Mouse (Mus musculus): Measurements from ENCODE around the gene Lrp2. TPM values are rescaled to one million over a fixed set of nuclear protein-coding genes. Genes with fewer than 3 reads are reported as not detected.

The Lrp2 gene
- 2.1 and 2.3 TPM in 2 replicates for polyA plus RNA-seq (2015; fragmentation: Nextera tagmentation; extraction: Ambion mirVana)

DNA sequence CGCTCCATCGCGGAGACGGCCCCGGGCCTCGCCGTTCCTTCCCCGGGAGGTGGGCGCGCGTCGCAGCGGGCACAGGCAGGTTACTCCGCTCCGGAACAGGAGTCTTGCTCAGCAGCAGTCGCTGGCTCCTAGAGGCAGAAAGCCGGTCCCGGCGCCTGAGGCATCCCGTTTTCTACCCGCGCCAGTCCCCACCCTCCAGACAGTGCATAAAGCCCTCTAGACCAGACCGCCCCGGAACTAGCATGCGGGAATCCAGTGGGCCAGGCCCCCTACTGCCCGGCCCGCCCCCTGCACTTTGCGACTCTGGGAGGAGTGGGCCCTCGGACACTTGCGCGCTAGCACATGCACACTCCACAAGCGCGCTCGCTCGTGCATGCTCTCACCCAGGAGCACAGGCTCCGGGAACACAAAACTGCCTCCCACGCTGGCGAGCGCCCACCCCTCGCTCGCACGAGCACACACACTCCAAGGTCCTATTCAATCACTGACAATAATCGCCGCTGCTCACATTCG is at the start of gene Lrp2:
Gene Lrp2 (minus strand): TSS at position 180 of the 513 bp plus-strand sequence.
- peak within 1 kb of the TSS; percentile 100 for H3K4me2 ChIP-seq (replicated peaks)
- H3K27me3 ChIP-seq (replicated peaks) = peaks cover 41% of the 10 kb centered on the region
- H3K4me3 ChIP-seq (replicated peaks) = peak within 1 kb of the TSS; percentile 62
- peak within 1 kb of the TSS; percentile 40 for H3K9ac ChIP-seq
- H3K36me3 ChIP-seq = no peaks in the 10 kb centered on the region
- no peaks in the 10 kb centered on the region for H3K9me3 ChIP-seq
- under 1% methylated on average over 45 of the region's 45 CpGs for WGBS
- H3K27ac ChIP-seq = no peak within 1 kb of the TSS
- H3K4me1 ChIP-seq (replicated peaks) = peaks cover 18% of the 10 kb centered on the region
- peak; percentile 81 for ATAC-seq

DNA sequence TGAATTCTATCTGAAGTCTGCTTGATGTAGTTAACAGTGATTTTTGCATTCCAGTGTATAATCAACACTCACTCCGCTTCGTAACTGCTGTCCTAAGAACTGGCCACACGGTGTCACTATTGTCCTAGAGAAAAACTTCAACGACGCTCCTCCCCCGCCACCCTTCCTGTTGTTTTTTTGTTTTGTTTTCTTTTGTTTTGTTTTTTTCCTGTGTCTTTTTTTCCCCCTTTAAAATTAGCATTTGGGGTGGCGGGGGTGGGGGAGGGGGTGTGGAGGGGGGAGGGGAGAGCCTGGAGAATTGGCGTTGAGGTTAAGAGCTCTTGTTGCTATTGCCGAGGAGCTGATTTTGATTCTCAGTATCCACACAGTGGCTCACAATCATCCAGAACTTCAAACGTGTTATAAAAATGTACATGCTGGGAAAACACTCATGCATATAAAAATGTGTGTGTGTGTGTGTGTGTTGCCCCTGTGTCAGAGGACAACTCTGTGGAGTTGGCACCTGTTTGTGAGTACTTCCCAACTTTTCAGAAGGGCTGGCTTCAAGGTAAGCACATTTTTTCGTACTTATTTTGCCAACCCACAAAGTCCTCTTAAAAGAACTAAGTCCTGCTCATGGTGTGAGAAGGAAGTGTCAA is 49.3 kb upstream of the Lrp2 start:
- Histone ChIP-seq H3K4me3 (replicated peaks) (peak overlapping the region; percentile 31), H3K9ac (no peak overlapping the region)

DNA sequence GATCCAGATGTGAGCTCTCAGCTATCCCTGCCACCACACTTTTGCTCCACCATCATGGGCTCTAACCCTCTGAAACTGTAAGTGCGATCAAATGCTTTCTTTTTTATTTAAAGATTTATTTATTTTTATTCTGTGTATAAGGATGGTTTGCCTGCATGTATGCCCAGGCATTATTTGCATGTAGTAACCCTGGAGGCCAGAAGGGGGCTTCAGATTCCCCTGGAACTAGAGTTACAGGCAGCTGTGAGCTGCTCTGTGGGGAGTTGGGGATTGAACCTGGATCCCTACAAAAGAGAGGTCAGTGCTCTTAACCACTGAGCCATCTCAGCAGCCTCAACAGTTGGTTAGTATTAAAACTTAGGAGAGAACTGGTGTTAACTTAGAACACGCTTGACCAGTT is 45.6 kb upstream of the Lrp2 start:
- Histone ChIP-seq H3K4me1 (replicated peaks) (no peaks in the 10 kb centered on the region), H3K4me2 (replicated peaks) (no peak overlapping the region), H3K9ac (no peak overlapping the region), H3K27ac (no peak overlapping the region), H3K36me3 (no peaks in the 10 kb centered on the region), H3K4me3 (replicated peaks) (no peak overlapping the region), H3K9me3 (no peaks in the 10 kb centered on the region), H3K27me3 (replicated peaks) (no peaks in the 10 kb centered on the region)
- WGBS = 95% methylated on average over 2 of the region's 2 CpGs
- ATAC-seq = no peak

More for the DNA sequence above, 49.3 kb upstream of the Lrp2 start:
- WGBS = 10% methylated on average over 11 of the region's 11 CpGs
- Histone ChIP-seq H3K4me1 (replicated peaks) (no peaks in the 10 kb centered on the region), H3K36me3 (no peaks in the 10 kb centered on the region), H3K27ac (no peak overlapping the region), H3K9me3 (no peaks in the 10 kb centered on the region), H3K27me3 (replicated peaks) (no peaks in the 10 kb centered on the region), H3K4me2 (replicated peaks) (peak overlapping the region; percentile 46)
- peak; percentile 31 for ATAC-seq

GRCm38 (mm10) chr2:69630792-69631191 is 44.9 kb upstream of the Lrp2 start:
- Histone ChIP-seq H3K9me3 (no peaks in the 10 kb centered on the region), H3K4me1 (replicated peaks) (no peaks in the 10 kb centered on the region), H3K36me3 (no peaks in the 10 kb centered on the region), H3K27ac (no peak overlapping the region), H3K9ac (no peak overlapping the region), H3K27me3 (replicated peaks) (no peaks in the 10 kb centered on the region), H3K4me2 (replicated peaks) (no peak overlapping the region), H3K4me3 (replicated peaks) (no peak overlapping the region)
- 63% methylated on average over 5 of the region's 5 CpGs for WGBS
- peak; percentile 77 for ATAC-seq

GRCm38 (mm10) chr2:69629914-69630313 is 44.0 kb upstream of the Lrp2 start:
- Histone ChIP-seq H3K4me1 (replicated peaks) (no peaks in the 10 kb centered on the region), H3K4me3 (replicated peaks) (no peak overlapping the region), H3K4me2 (replicated peaks) (no peak overlapping the region), H3K27ac (no peak overlapping the region), H3K9ac (no peak overlapping the region), H3K36me3 (no peaks in the 10 kb centered on the region), H3K27me3 (replicated peaks) (no peaks in the 10 kb centered on the region), H3K9me3 (no peaks in the 10 kb centered on the region)
- no peak for ATAC-seq
- 84% methylated on average over 6 of the region's 6 CpGs for WGBS

GRCm38 (mm10) chr2:69629215-69629614 is 43.4 kb upstream of the Lrp2 start:
- Histone ChIP-seq H3K27me3 (replicated peaks) (no peaks in the 10 kb centered on the region), H3K36me3 (no peaks in the 10 kb centered on the region), H3K27ac (no peak overlapping the region), H3K9me3 (no peaks in the 10 kb centered on the region), H3K4me1 (replicated peaks) (no peaks in the 10 kb centered on the region), H3K9ac (no peak overlapping the region), H3K4me2 (replicated peaks) (no peak overlapping the region), H3K4me3 (replicated peaks) (no peak overlapping the region)
- no peak for ATAC-seq
- 66% methylated on average over 17 of the region's 17 CpGs for WGBS

GRCm38 (mm10) chr2:69619286-69619685 is 33.4 kb upstream of the Lrp2 start:
- Histone ChIP-seq H3K27ac (no peak overlapping the region), H3K4me1 (replicated peaks) (no peaks in the 10 kb centered on the region), H3K4me3 (replicated peaks) (no peak overlapping the region), H3K9me3 (no peaks in the 10 kb centered on the region), H3K36me3 (no peaks in the 10 kb centered on the region), H3K4me2 (replicated peaks) (no peak overlapping the region), H3K27me3 (replicated peaks) (no peaks in the 10 kb centered on the region), H3K9ac (no peak overlapping the region)
- ATAC-seq = no peak

GRCm38 (mm10) chr2:69618336-69618735 is 32.5 kb upstream of the Lrp2 start:
- ATAC-seq = no peak
- no peaks in the 10 kb centered on the region for H3K27me3 ChIP-seq (replicated peaks)
- H3K4me2 ChIP-seq (replicated peaks) = no peak overlapping the region
- H3K4me3 ChIP-seq (replicated peaks) = no peak overlapping the region
- no peaks in the 10 kb centered on the region for H3K4me1 ChIP-seq (replicated peaks)
- H3K9me3 ChIP-seq = no peaks in the 10 kb centered on the region
- H3K27ac ChIP-seq = no peak overlapping the region
- H3K36me3 ChIP-seq = no peaks in the 10 kb centered on the region
- H3K9ac ChIP-seq = no peak overlapping the region

DNA sequence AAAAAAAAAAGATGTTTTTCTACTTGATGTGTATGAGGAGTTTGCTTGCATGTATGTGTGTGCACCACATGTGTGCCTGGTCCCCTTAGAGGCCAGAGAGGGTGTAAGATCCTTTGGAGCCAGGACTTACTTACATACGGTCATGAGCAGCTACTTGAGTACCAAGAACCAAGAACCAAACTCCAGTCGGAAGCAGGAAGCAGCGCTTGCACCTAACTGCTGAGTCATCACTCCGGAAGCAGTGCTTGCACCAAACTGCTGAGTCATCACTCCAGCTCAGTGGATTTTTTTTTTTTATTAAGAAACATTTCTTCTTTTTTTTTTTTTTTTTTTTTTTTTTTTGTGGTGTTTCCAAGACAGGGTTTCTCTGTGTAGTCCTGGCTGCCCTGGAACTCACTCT is 27.4 kb upstream of the Lrp2 start:
- H3K4me2 ChIP-seq (replicated peaks) = no peak overlapping the region
- H3K9ac ChIP-seq = no peak overlapping the region
- 61% methylated on average over 4 of the region's 4 CpGs for WGBS
- ATAC-seq = peak; percentile 32; the same call in 1 of the 2 replicates
- H3K4me3 ChIP-seq (replicated peaks) = no peak overlapping the region
- H3K4me1 ChIP-seq (replicated peaks) = no peaks in the 10 kb centered on the region
- no peaks in the 10 kb centered on the region for H3K36me3 ChIP-seq
- no peaks in the 10 kb centered on the region for H3K27me3 ChIP-seq (replicated peaks)
- H3K27ac ChIP-seq = peak overlapping the region; percentile 68; the same call in 1 of the 2 replicates
- no peaks in the 10 kb centered on the region for H3K9me3 ChIP-seq

DNA sequence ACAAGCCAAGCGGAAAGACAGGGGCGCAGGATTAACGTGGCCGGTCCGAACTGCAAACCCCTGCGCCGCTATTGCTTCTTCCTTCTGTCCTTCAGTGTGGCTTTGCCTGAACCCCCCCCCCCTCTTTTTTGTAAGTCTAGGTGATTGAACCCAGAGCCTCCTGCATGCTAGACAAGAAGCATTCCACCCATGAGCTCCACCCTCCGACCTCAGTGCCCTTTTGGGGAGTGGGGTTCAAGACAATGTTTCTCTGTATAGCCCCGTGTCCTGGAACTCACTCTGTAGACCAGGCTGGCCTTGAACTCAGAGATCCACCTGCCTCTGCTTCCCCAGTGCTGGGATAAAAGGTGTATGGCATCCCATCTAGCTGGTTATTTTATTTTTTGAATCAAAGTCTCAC is 26.9 kb upstream of the Lrp2 start:
- H3K27me3 ChIP-seq (replicated peaks) = no peaks in the 10 kb centered on the region
- no peak overlapping the region; the same call in 1 of the 2 replicates for H3K4me2 ChIP-seq (replicated peaks)
- 39% methylated on average over 9 of the region's 9 CpGs for WGBS
- peak overlapping the region; percentile 68 for H3K27ac ChIP-seq
- H3K36me3 ChIP-seq = no peaks in the 10 kb centered on the region
- H3K9me3 ChIP-seq = no peaks in the 10 kb centered on the region
- H3K4me1 ChIP-seq (replicated peaks) = no peaks in the 10 kb centered on the region
- no peak overlapping the region for H3K4me3 ChIP-seq (replicated peaks)
- no peak overlapping the region for H3K9ac ChIP-seq
- ATAC-seq = peak; percentile 47

- ATAC-seq = peak; percentile 90
- Histone ChIP-seq H3K9ac (no peak overlapping the region), H3K36me3 (no peaks in the 10 kb centered on the region), H3K27ac (0 out of 2 replicates have a peak overlapping the region, but pooled peaks have one; percentile 68), H3K27me3 (replicated peaks) (no peaks in the 10 kb centered on the region), H3K9me3 (no peaks in the 10 kb centered on the region), H3K4me1 (replicated peaks) (no peaks in the 10 kb centered on the region), H3K4me3 (replicated peaks) (no peak overlapping the region), H3K4me2 (replicated peaks) (no peak overlapping the region; the same call in 1 of the 2 replicates)
- WGBS = 8% methylated on average over 10 of the region's 10 CpGs
These were observed 26.4 kb upstream of the Lrp2 start for GRCm38 (mm10) chr2:69612237-69612636.

DNA sequence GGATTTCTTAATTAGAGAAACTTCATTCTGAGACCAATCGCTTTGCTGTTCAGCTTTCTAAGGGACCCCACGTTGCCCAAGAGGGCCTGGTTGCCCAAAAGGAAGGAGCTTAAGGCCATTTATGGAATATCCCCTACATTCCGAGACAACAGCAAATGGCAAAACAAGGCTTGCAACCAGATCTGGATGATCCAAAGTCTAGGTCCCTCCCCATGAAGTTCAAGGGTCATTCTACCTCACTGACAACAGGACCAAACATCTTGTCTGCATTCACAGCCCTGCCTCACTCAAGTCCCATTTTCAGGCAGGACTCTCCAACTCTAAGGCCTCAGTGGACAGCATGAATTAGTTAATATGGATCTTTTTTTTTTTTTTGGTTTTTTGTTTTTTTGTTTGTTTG is 20.8 kb upstream of the Lrp2 start:
- WGBS = 85% methylated on average over 3 of the region's 3 CpGs
- no peak overlapping the region for H3K27ac ChIP-seq
- no peak for ATAC-seq

More for the DNA sequence above, 20.8 kb upstream of the Lrp2 start:
- H3K4me2 ChIP-seq (replicated peaks) = no peak overlapping the region
- H3K9ac ChIP-seq = no peak overlapping the region
- no peaks in the 10 kb centered on the region for H3K36me3 ChIP-seq
- no peak overlapping the region for H3K4me3 ChIP-seq (replicated peaks)
- H3K27me3 ChIP-seq (replicated peaks) = no peaks in the 10 kb centered on the region
- H3K9me3 ChIP-seq = no peaks in the 10 kb centered on the region
- H3K4me1 ChIP-seq (replicated peaks) = no peaks in the 10 kb centered on the region
